Mouse (Mus musculus): ENCODE measurements around the gene Agbl4. TPM values are rescaled to one million over a fixed set of nuclear protein-coding genes. Genes with fewer than 3 reads are reported as not detected.

The Agbl4 gene
- polyA plus RNA-seq, 1 experiment from 2014 or later = 0.16 TPM

DNA sequence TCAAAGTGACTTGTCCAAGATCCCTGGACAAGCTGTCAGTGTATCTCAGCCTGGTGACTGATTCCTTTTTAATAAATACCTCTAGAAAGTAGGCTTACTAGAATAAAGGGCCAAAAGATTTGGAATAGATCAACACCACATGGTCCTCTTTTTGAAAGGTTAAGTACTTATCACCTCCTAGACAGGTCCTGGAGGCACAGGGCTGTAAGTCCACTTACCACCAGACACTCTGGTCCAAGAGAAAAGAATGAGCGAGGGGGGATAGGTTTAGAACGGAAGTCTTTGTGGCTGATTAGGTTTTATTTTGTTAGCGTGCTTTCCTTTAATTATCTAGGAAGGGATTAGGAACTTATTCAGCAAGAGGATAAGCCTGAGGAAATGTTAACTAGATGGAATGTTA lies 1019.1 kb downstream of the Agbl4 start:
- WGBS = 90% methylated on average over 3 of the region's 3 CpGs
- H3K4me2 ChIP-seq (ENCODE audit: low read depth, low read length) = peak overlapping the region; percentile 55
- no peak overlapping the region for H3K9ac ChIP-seq (ENCODE audit: low read depth, low read length)
- peaks cover 12% of the 10 kb centered on the region for H3K4me1 ChIP-seq (ENCODE audit: control insufficient read depth, insufficient read depth, low read length)
- H3K4me3 ChIP-seq (ENCODE audit: low read length) = peak overlapping the region; percentile 82; the same call in 1 of the 2 replicates
- no peaks in the 10 kb centered on the region for H3K27me3 ChIP-seq (replicated peaks; ENCODE audit: control insufficient read depth, insufficient read depth, low read length)
- H3K27ac ChIP-seq (ENCODE audit: low read length) = no peak overlapping the region
- no peak for ATAC-seq
- H3K9me3 ChIP-seq (ENCODE audit: control insufficient read depth, low read length) = no peaks in the 10 kb centered on the region
- no peaks in the 10 kb centered on the region for H3K36me3 ChIP-seq (ENCODE audit: control insufficient read depth, insufficient read depth, low read length)

DNA sequence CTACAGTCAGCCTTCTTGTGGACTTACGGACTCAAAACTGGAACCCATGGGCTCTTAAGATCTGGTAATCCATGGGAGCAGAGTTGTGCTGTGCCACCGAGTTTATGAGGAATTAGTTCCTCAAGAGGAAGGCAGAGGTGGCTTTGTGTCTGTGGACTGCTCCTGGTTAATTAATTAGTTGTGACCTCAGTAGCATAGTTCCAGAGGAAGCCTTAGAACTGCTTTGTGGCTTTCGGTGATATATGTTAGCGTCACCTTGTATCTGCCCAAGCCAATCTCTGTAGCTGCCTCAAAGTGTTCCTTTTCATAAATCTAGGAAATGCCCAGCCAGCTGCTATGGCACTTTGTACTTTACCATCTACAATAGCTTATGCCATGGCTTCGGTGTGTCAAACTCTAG lies 1020.3 kb downstream of the Agbl4 start:
- Histone ChIP-seq H3K4me2 (ENCODE audit: low read depth, low read length) (no peak overlapping the region), H3K27ac (ENCODE audit: low read length) (no peak overlapping the region), H3K9ac (ENCODE audit: low read depth, low read length) (no peak overlapping the region), H3K9me3 (ENCODE audit: control insufficient read depth, low read length) (no peaks in the 10 kb centered on the region), H3K27me3 (replicated peaks; ENCODE audit: control insufficient read depth, insufficient read depth, low read length) (no peaks in the 10 kb centered on the region), H3K36me3 (ENCODE audit: control insufficient read depth, insufficient read depth, low read length) (no peaks in the 10 kb centered on the region), H3K4me3 (ENCODE audit: low read length) (no peak overlapping the region), H3K4me1 (ENCODE audit: control insufficient read depth, insufficient read depth, low read length) (peaks cover 12% of the 10 kb centered on the region)
- no peak for ATAC-seq
- 88% methylated on average over 5 of the region's 5 CpGs for WGBS

DNA sequence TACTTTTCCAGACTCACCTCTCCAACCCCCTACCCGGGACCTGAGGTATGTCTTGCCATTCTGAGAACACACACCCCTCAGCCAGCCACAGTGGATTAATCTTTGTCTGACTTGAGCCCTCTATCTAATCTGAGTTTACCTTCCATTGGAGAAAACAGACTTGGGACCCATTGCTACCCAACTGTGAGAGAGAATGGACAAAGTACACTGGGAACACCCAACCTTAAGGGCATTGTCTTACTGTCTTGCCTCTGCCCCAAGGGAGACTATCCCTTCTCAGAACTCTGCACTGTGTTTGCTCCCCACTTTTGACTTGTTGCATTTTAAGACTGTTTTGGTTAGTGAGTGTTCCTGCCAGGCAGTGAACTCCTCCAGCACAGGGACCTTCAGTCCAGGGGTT lies 1022.0 kb downstream of the Agbl4 start:
- Histone ChIP-seq H3K27ac (ENCODE audit: low read length) (peak overlapping the region; percentile 25; the same call in 1 of the 2 replicates), H3K9me3 (ENCODE audit: control insufficient read depth, low read length) (no peaks in the 10 kb centered on the region), H3K27me3 (replicated peaks; ENCODE audit: control insufficient read depth, insufficient read depth, low read length) (no peaks in the 10 kb centered on the region), H3K4me2 (ENCODE audit: low read depth, low read length) (0 out of 2 replicates have a peak overlapping the region, but pooled peaks have one; percentile 4), H3K4me1 (ENCODE audit: control insufficient read depth, insufficient read depth, low read length) (peaks cover 12% of the 10 kb centered on the region), H3K9ac (ENCODE audit: low read depth, low read length) (no peak overlapping the region), H3K4me3 (ENCODE audit: low read length) (no peak overlapping the region), H3K36me3 (ENCODE audit: control insufficient read depth, insufficient read depth, low read length) (no peaks in the 10 kb centered on the region)
- peak; percentile 32; the same call in 1 of the 2 replicates for ATAC-seq
- 69% methylated on average over 1 of the region's 1 CpGs for WGBS

DNA sequence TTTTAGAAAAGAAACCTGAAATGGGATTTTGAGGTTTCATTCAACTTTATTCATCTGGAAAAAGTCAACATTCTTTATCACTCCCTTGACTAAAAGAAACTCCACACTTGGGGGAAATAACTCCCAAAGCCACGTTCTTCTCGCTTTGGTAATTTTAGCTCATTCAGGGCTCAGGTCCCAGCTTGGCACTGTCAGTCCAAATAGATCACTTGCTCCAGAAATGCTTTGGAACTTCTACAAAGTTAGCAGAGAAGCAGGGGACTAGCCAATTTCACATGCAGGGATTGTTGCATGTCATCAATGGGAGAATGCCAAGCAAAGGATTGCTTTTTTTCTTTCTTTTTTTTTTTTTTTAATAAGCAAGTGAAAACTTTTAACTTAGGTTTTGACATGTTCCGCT lies 1022.6 kb downstream of the Agbl4 start:
- WGBS = 80% methylated on average over 3 of the region's 3 CpGs
- Histone ChIP-seq H3K36me3 (ENCODE audit: control insufficient read depth, insufficient read depth, low read length) (no peaks in the 10 kb centered on the region), H3K27me3 (replicated peaks; ENCODE audit: control insufficient read depth, insufficient read depth, low read length) (no peaks in the 10 kb centered on the region), H3K27ac (ENCODE audit: low read length) (no peak overlapping the region), H3K4me2 (ENCODE audit: low read depth, low read length) (no peak overlapping the region), H3K4me3 (ENCODE audit: low read length) (no peak overlapping the region), H3K4me1 (ENCODE audit: control insufficient read depth, insufficient read depth, low read length) (peaks cover 12% of the 10 kb centered on the region), H3K9me3 (ENCODE audit: control insufficient read depth, low read length) (no peaks in the 10 kb centered on the region), H3K9ac (ENCODE audit: low read depth, low read length) (no peak overlapping the region)
- ATAC-seq = no peak

DNA sequence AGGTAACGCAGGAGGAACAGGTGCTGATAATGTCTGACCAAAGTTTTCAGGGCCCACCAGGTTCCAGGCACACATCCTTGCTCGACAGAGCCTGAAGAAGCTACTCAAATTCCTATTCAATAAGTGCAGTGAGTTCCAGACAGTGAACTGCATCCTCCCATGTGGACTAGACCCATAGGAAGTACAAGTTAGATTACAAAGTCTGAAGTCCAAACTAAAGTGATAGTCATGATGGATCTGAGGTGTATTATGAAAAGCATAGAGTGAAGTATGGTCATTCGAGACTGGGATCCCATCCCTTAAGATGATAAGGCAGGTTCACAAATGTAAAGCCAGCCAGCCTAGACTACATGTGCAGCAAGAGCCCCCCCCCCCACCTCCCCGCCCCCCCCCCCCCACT lies 1023.5 kb downstream of the Agbl4 start:
- WGBS = 81% methylated on average over 4 of the region's 4 CpGs
- peak; percentile 54 for ATAC-seq
- H3K4me3 ChIP-seq (ENCODE audit: low read length) = no peak overlapping the region

DNA sequence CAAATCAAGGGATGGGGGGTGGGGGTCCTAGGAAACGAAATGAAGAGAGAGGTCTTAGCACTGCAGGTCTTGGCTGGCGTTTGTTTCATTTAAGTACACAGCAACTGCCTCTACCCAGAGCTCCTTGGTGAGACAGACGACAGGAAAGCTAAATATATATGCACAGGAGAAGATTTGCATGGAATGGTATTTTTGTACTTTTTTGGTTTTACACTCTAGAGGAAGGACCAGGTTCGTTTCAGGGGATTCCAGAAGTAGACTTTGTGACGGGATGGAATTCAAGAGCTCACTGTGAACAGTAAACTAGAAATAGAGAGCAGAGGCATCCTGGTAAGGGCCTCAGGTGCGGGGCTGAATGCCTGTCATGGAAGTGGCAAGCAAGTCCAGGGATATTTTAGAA lies 1024.3 kb downstream of the Agbl4 start:
- Histone ChIP-seq H3K4me2 (ENCODE audit: low read depth, low read length) (no peak overlapping the region), H3K9me3 (ENCODE audit: control insufficient read depth, low read length) (no peaks in the 10 kb centered on the region), H3K27ac (ENCODE audit: low read length) (peak overlapping the region; percentile 0; the same call in 1 of the 2 replicates), H3K36me3 (ENCODE audit: control insufficient read depth, insufficient read depth, low read length) (no peaks in the 10 kb centered on the region), H3K4me1 (ENCODE audit: control insufficient read depth, insufficient read depth, low read length) (peaks cover 2% of the 10 kb centered on the region; the same call in 1 of the 2 replicates), H3K4me3 (ENCODE audit: low read length) (no peak overlapping the region), H3K9ac (ENCODE audit: low read depth, low read length) (no peak overlapping the region), H3K27me3 (replicated peaks; ENCODE audit: control insufficient read depth, insufficient read depth, low read length) (no peaks in the 10 kb centered on the region)
- ATAC-seq = no peak
- WGBS = 80% methylated on average over 6 of the region's 6 CpGs

More for the DNA sequence above, 1023.5 kb downstream of the Agbl4 start:
- peaks cover 9% of the 10 kb centered on the region for H3K4me1 ChIP-seq (ENCODE audit: control insufficient read depth, insufficient read depth, low read length)
- H3K9me3 ChIP-seq (ENCODE audit: control insufficient read depth, low read length) = no peaks in the 10 kb centered on the region
- H3K9ac ChIP-seq (ENCODE audit: low read depth, low read length) = no peak overlapping the region
- no peaks in the 10 kb centered on the region for H3K27me3 ChIP-seq (replicated peaks; ENCODE audit: control insufficient read depth, insufficient read depth, low read length)
- H3K36me3 ChIP-seq (ENCODE audit: control insufficient read depth, insufficient read depth, low read length) = no peaks in the 10 kb centered on the region
- H3K4me2 ChIP-seq (ENCODE audit: low read depth, low read length) = no peak overlapping the region
- no peak overlapping the region for H3K27ac ChIP-seq (ENCODE audit: low read length)

DNA sequence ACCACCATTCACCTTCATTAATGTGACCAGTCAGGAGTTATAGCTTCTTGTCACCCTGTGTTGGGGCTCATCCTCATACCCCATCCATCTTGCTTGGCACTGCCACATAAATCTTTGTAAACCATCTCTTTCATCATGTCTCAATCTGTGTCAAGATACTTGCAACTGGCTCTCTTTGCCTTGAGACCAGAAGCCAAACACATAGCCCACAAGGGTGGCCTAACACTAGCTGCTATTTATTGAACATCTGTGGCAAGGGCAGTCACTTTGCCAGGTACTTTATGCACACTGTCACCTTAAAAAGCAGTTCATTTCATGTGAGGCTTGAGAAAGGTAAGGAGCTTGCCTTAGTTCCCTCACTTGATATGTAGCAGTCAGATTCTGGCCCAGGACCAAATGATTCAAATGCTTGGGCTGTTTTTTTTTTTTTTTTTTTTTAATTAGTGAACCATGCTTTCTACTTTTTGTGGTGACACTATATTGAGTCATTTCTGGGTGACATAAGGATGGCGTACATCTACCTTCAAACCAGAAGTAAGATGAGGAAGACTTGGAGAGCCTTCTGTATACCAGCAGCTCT lies 1027.0 kb downstream of the Agbl4 start:
- H3K4me3 ChIP-seq (ENCODE audit: low read length) = no peak overlapping the region
- WGBS = 95% methylated on average over 1 of the region's 1 CpGs

DNA sequence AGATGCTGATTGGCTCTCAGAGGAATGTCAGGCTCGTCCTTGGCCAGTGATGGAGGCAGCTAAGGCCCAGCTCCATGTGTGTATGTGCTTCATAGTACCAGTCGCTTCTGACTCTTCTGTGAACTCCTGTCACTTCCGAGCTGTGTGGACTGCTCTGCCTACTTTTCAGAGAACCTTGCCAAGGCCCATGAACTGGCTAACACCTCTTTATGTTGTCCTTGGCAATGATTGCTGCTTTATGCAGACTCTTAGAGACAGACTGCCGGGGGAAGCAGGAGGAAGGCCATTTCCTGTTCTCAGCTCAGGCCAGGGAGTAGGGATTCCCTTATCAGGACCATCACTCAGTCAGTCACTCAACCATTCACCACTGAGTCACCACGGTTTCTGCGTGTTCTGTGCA lies 1027.7 kb downstream of the Agbl4 start:
- H3K27me3 ChIP-seq (replicated peaks; ENCODE audit: control insufficient read depth, insufficient read depth, low read length) = no peaks in the 10 kb centered on the region
- H3K4me1 ChIP-seq (ENCODE audit: control insufficient read depth, insufficient read depth, low read length) = no peaks in the 10 kb centered on the region
- WGBS = 67% methylated on average over 6 of the region's 6 CpGs
- no peak overlapping the region for H3K4me2 ChIP-seq (ENCODE audit: low read depth, low read length)
- H3K36me3 ChIP-seq (ENCODE audit: control insufficient read depth, insufficient read depth, low read length) = no peaks in the 10 kb centered on the region
- H3K9ac ChIP-seq (ENCODE audit: low read depth, low read length) = no peak overlapping the region
- no peak overlapping the region for H3K27ac ChIP-seq (ENCODE audit: low read length)
- H3K9me3 ChIP-seq (ENCODE audit: control insufficient read depth, low read length) = no peaks in the 10 kb centered on the region
- no peak overlapping the region for H3K4me3 ChIP-seq (ENCODE audit: low read length)
- ATAC-seq = peak; percentile 39; the same call in 1 of the 2 replicates

More for the DNA sequence above, 1027.0 kb downstream of the Agbl4 start:
- no peaks in the 10 kb centered on the region for H3K9me3 ChIP-seq (ENCODE audit: control insufficient read depth, low read length)
- no peaks in the 10 kb centered on the region for H3K36me3 ChIP-seq (ENCODE audit: control insufficient read depth, insufficient read depth, low read length)
- no peak overlapping the region for H3K9ac ChIP-seq (ENCODE audit: low read depth, low read length)
- no peak for ATAC-seq
- H3K4me2 ChIP-seq (ENCODE audit: low read depth, low read length) = no peak overlapping the region
- no peaks in the 10 kb centered on the region for H3K27me3 ChIP-seq (replicated peaks; ENCODE audit: control insufficient read depth, insufficient read depth, low read length)
- H3K27ac ChIP-seq (ENCODE audit: low read length) = no peak overlapping the region
- no peaks in the 10 kb centered on the region for H3K4me1 ChIP-seq (ENCODE audit: control insufficient read depth, insufficient read depth, low read length)

DNA sequence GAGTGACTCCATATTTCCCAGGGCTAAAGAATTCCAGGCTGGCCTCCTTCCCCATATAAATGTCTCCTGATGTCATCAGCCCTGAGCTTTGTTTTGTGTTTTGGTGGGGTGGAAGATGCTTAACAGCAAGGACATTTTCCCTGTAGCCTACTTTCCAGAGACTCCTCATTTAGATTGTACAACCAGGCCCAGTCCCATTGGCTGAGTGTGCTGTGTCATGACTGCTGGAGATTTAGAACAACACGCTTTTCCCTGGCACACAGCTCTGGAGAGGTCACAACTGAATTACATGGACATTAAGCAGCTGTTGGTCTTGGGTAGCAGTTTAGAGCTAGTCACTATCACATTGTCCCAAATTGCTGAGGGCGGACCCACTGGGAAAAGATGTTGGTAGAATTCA lies 1033.7 kb downstream of the Agbl4 start:
- H3K9me3 ChIP-seq (ENCODE audit: control insufficient read depth, low read length) = no peaks in the 10 kb centered on the region
- H3K27ac ChIP-seq (ENCODE audit: low read length) = no peak overlapping the region
- H3K36me3 ChIP-seq (ENCODE audit: control insufficient read depth, insufficient read depth, low read length) = peaks cover 4% of the 10 kb centered on the region; the same call in 1 of the 2 replicates
- no peak for ATAC-seq
- H3K4me2 ChIP-seq (ENCODE audit: low read depth, low read length) = no peak overlapping the region
- no peak overlapping the region for H3K9ac ChIP-seq (ENCODE audit: low read depth, low read length)
- H3K4me3 ChIP-seq (ENCODE audit: low read length) = no peak overlapping the region
- 81% methylated on average over 2 of the region's 2 CpGs for WGBS
- H3K27me3 ChIP-seq (replicated peaks; ENCODE audit: control insufficient read depth, insufficient read depth, low read length) = no peaks in the 10 kb centered on the region
- no peaks in the 10 kb centered on the region; the same call in 1 of the 2 replicates for H3K4me1 ChIP-seq (ENCODE audit: control insufficient read depth, insufficient read depth, low read length)

DNA sequence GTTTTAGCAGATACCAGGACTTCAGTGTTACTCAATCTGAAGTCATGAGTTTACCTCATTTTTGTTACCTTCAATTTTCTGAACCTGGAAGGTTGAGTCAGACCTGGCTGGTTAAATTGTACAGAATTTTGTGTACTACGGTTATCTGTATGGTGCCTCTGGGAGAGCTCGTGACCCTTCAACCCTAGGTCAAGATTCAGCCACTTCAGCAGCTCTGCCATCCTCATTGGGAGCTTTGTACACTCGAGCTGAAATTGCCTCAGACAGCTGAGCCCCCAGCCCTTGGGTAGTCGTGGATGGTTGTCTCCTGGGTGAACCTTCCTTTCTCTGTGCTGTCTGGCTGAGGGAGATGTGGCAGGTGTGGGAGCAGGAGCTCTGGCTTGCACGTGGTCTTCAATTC lies 1034.6 kb downstream of the Agbl4 start:
- Histone ChIP-seq H3K9ac (ENCODE audit: low read depth, low read length) (no peak overlapping the region), H3K36me3 (ENCODE audit: control insufficient read depth, insufficient read depth, low read length) (peaks cover 4% of the 10 kb centered on the region; the same call in 1 of the 2 replicates), H3K27me3 (replicated peaks; ENCODE audit: control insufficient read depth, insufficient read depth, low read length) (no peaks in the 10 kb centered on the region), H3K4me2 (ENCODE audit: low read depth, low read length) (no peak overlapping the region), H3K4me3 (ENCODE audit: low read length) (no peak overlapping the region), H3K9me3 (ENCODE audit: control insufficient read depth, low read length) (no peaks in the 10 kb centered on the region), H3K4me1 (ENCODE audit: control insufficient read depth, insufficient read depth, low read length) (no peaks in the 10 kb centered on the region; the same call in 1 of the 2 replicates), H3K27ac (ENCODE audit: low read length) (no peak overlapping the region)
- 65% methylated on average over 5 of the region's 5 CpGs for WGBS
- no peak for ATAC-seq
